9 mouse cellular contexts compared by ENCODE assay signal in genomic region chr8:80937814-80938650, GRCm38 (mm10). TPM values are rescaled to one million over a fixed set of nuclear protein-coding genes. Genes with fewer than 3 reads are reported as not detected.
DNase-seq lines count a peak whose midpoint lies in the region; ATAC-seq lines count a peak whose summit lies in the region.
"Had no signal": no experiment of that assay in that cellular context is flagged by ENCODE, and none has a peak within 500 bp of the region (broad histone marks: within the 10 kb centered on the region; RNA-seq: fewer than 3 reads in every experiment).

No protein-coding gene starts in this region.

- H3K4me2 ChIP-seq in kidney, embryonic 15.5 days: no peak overlapping the region

- 55% methylated on average over 15 of the region's 15 CpGs for WGBS in kidney, embryonic 15.5 days

- intact Hi-C loops in heart, postnatal 10 days (cut with DNase I): no loop called here

- H3K9me3 ChIP-seq in kidney, embryonic 15.5 days (replicated peaks): no peaks in the 10 kb centered on the region

- H3K27ac ChIP-seq in kidney, embryonic 15.5 days: no peak overlapping the region

- no peaks in the 10 kb centered on the region for H3K27me3 ChIP-seq in kidney, embryonic 15.5 days

- DNase-seq in kidney, postnatal 10 days: peak; percentile 34
- peak; percentile 23 for DNase-seq in gastrocnemius, postnatal 10 days
- peak; percentile 60 to 75 for DNase-seq in heart, postnatal 10 days
- peak; percentile 24 to 37 for DNase-seq in lung, postnatal 4 days
- DNase-seq in cerebellum, postnatal 36 days: no peak
- DNase-seq in Muller cell, postnatal 12 days (ENCODE audit: inconsistent ontology term): no peak
- no peak for DNase-seq in frontal cortex, postnatal 25 days (ENCODE audit: low spot score in 2 of 2)
- DNase-seq: kidney, postnatal 14 days had no signal

- no peak for ATAC-seq in kidney, embryonic 15.5 days (replicated peaks; ENCODE audit: low FRiP score)

- H3K4me1 ChIP-seq in kidney, embryonic 15.5 days: peaks cover 11% of the 10 kb centered on the region

- H3K4me3 ChIP-seq in kidney, embryonic 15.5 days (replicated peaks): no peak overlapping the region

- no peak overlapping the region for H3K9ac ChIP-seq in kidney, embryonic 15.5 days

- H3K36me3 ChIP-seq in kidney, embryonic 15.5 days: no peaks in the 10 kb centered on the region

RNA-seq across cellular contexts. Expression of gene Gab1, which starts 57.7 kb away (rescaled TPM):
- 16.4 and 16.8 TPM in 2 replicates for polyA plus RNA-seq in kidney, embryonic 15.5 days (2015; fragmentation: Nextera tagmentation; extraction: Ambion mirVana)
- total RNA-seq in gastrocnemius, postnatal 10 days (2021): 10 to 100 TPM; 20.0 to 23.0 TPM
- total RNA-seq in heart, postnatal 10 days (2021): 10 to 100 TPM; 41.2 to 51.1 TPM

Comparison
In these comparisons a context has a peak if more than half of its experiments do, and no peak if none do; other contexts are left out.
1. DNase-seq: peak in kidney, postnatal 10 days (single experiment), gastrocnemius, postnatal 10 days (single experiment), heart, postnatal 10 days (2 of 2) and lung, postnatal 4 days (2 of 2); none in cerebellum, postnatal 36 days (0 of 2), Muller cell, postnatal 12 days (single experiment) and frontal cortex, postnatal 25 days (0 of 2).